Mouse (Mus musculus) Patski (cell line): ENCODE measurements around the gene Rnd1. TPM values are rescaled to one million over a fixed set of nuclear protein-coding genes. Genes with fewer than 3 reads are reported as not detected.

Experiments used
- ATAC-seq: fragments of 100-300 bp; one replicate; pipeline ENCODE4 v1.8.0; 2021
- CTCF ChIA-PET: fragments of 350-600 bp; sonication (Branson Sonifier 250); formaldehyde crosslinking; loops from one replicate; lab custom pipeline; 2022; ENCODE audit warnings: inconsistent platforms; lab: Charles Lee
- POLR2A ChIA-PET: fragments of 350-600 bp; sonication (Branson Sonifier 250); formaldehyde crosslinking; loops from one replicate; lab custom pipeline; 2022; ENCODE audit warnings: antibody characterized with exemption, inconsistent platforms; lab: Charles Lee
- DNase-seq: peaks from one replicate; pipeline ENCODE4 v3.0.0-alpha.2; 2011; ENCODE audit warnings: low read depth, low spot score
- H3K27me3 ChIP-seq: fragments of 371-371 bp; one replicate; pipeline ENCODE4 v1.5.1; 2021
- CTCF ChIP-seq: fragments of 100-300 bp; IDR thresholded peaks from one replicate; pipeline ENCODE4 v1.5.1; 2021
- in situ Hi-C: fragments of 300-500 bp; cut with MboI; formaldehyde crosslinking; loops from 3 replicates; pipeline ENCODE4 v1.11.1; 2018; ENCODE audit warnings: low pct_unique_long_range_greater_than_20kb, mixed read lengths
- polyA plus RNA-seq: library from polyadenylated mRNA; unstranded; gene quantifications from one replicate; pipeline ENCODE4 v1.2.3, GENCODE M21; 2021

Gene Rnd1
- polyA plus RNA-seq, 1 experiment from 2014 or later: 14.8 TPM

- peak; percentile 66 for TF ChIP-seq CTCF
- no peak for DNase-seq
- H3K27me3 ChIP-seq: no peaks in the 10 kb centered on the region
- ChIA-PET POLR2A (interaction anchor here (0.7 kb wide), 1 partner anchor 22 kb away, joined by 5 read pairs; no protein-coding TSS in a partner anchor), CTCF (interaction anchor here (0.6 to 2.7 kb wide), 16 partner anchors 9 to 149 kb away, joined by 3 to 10 read pairs (median 4); partner anchors contain the start of gene Rnd1)
- no peak for ATAC-seq
- in situ Hi-C loops: loop anchor here (5.0 kb wide), 1 partner anchor 123 kb away; the partner anchor contains the start of gene Wnt1
These were observed 13.0 kb downstream of the Rnd1 start for GRCm38 (mm10) chr15:98664042-98664907.

GRCm38 (mm10) chr15:98662567-98663545, 14.4 kb downstream of the Rnd1 start, which contains the start of gene Ddx23:
Gene Ddx23 (minus strand): TSS chr15:98662894.
- peak; percentile 79 for DNase-seq
- no peaks in the 10 kb centered on the region for H3K27me3 ChIP-seq
- CTCF ChIA-PET: interaction anchor here (0.8 to 3.0 kb wide), 7 partner anchors 11 to 137 kb away, joined by 3 to 16 read pairs (median 4); no protein-coding TSS in a partner anchor
- no peak for TF ChIP-seq CTCF
- in situ Hi-C loops: loop anchor here (5.0 kb wide), 1 partner anchor 124 kb away; the partner anchor contains the start of gene Wnt1
- ATAC-seq: peak; percentile 90
- POLR2A ChIA-PET: interaction anchor here (0.5 to 1.0 kb wide), 5 partner anchors 15 to 155 kb away, joined by 3 to 7 read pairs (median 3); no protein-coding TSS in a partner anchor

GRCm38 (mm10) chr15:98662198-98662566, 15.1 kb downstream of the Rnd1 start:
- in situ Hi-C loops: loop anchor here (5.0 kb wide), 1 partner anchor 125 kb away; the partner anchor contains the start of gene Wnt1
- ChIA-PET POLR2A (interaction anchor here (0.5 to 1.0 kb wide), 3 partner anchors 17 to 154 kb away, joined by 3 to 7 read pairs (median 3); no protein-coding TSS in a partner anchor), CTCF (interaction anchor here (3.0 kb wide), 1 partner anchor 37 kb away, joined by 16 read pairs; no protein-coding TSS in a partner anchor)
- H3K27me3 ChIP-seq: no peaks in the 10 kb centered on the region
- DNase-seq (no peak), ATAC-seq (no peak)
- TF ChIP-seq CTCF: peak; percentile 29

GRCm38 (mm10) chr15:98656982-98657751, 20.1 kb downstream of the Rnd1 start:
- no peaks in the 10 kb centered on the region for H3K27me3 ChIP-seq
- DNase-seq (no peak), ATAC-seq (no peak)
- no peak for TF ChIP-seq CTCF
- in situ Hi-C loops: no loop called here
- CTCF ChIA-PET: interaction anchor here (1.6 kb wide), 1 partner anchor 12 kb away, joined by 4 read pairs; no protein-coding TSS in a partner anchor
- POLR2A ChIA-PET: no interaction called here

GRCm38 (mm10) chr15:98652174-98652573, 25.1 kb downstream of the Rnd1 start:
- no peaks in the 10 kb centered on the region for H3K27me3 ChIP-seq
- in situ Hi-C loops: no loop called here
- ChIA-PET CTCF (interaction anchor here (1.3 kb wide), 1 partner anchor 72 kb away, joined by 6 read pairs; no protein-coding TSS in a partner anchor), POLR2A (no interaction called here)
- ATAC-seq (no peak), DNase-seq (no peak)
- no peak for TF ChIP-seq CTCF

GRCm38 (mm10) chr15:98651431-98651830, 25.8 kb downstream of the Rnd1 start:
- in situ Hi-C loops: no loop called here
- POLR2A ChIA-PET: no interaction called here
- CTCF ChIA-PET: no interaction called here

GRCm38 (mm10) chr15:98648071-98648470, 29.2 kb downstream of the Rnd1 start:
- no peaks in the 10 kb centered on the region for H3K27me3 ChIP-seq
- DNase-seq (no peak), ATAC-seq (no peak)
- in situ Hi-C loops: no loop called here
- POLR2A ChIA-PET: interaction anchor here (0.6 kb wide), 1 partner anchor 8 kb away, joined by 3 read pairs; no protein-coding TSS in a partner anchor
- no peak for TF ChIP-seq CTCF
- CTCF ChIA-PET: interaction anchor here (1.3 kb wide), 1 partner anchor 21 kb away, joined by 4 read pairs; no protein-coding TSS in a partner anchor

More at GRCm38 (mm10) chr15:98651431-98651830, 25.8 kb downstream of the Rnd1 start:
- no peak for ATAC-seq
- no peaks in the 10 kb centered on the region for H3K27me3 ChIP-seq
- DNase-seq: no peak
- TF ChIP-seq CTCF: no peak

- ATAC-seq: no peak
- DNase-seq: no peak
- ChIA-PET POLR2A (interaction anchor here (0.6 to 0.9 kb wide), 2 partner anchors 9 to 17 kb away, joined by 3 to 4 read pairs; partner anchors contain the start of gene Cacnb3), CTCF (interaction anchor here (1.3 kb wide), 1 partner anchor 20 kb away, joined by 4 read pairs; no protein-coding TSS in a partner anchor)
- TF ChIP-seq CTCF: no peak
- no peaks in the 10 kb centered on the region for H3K27me3 ChIP-seq
- in situ Hi-C loops: no loop called here
These were observed 30.0 kb downstream of the Rnd1 start for GRCm38 (mm10) chr15:98647308-98647707.

GRCm38 (mm10) chr15:98646737-98647136, 30.5 kb downstream of the Rnd1 start:
- no peak for DNase-seq
- H3K27me3 ChIP-seq: no peaks in the 10 kb centered on the region
- POLR2A ChIA-PET: interaction anchor here (0.9 kb wide), 1 partner anchor 16 kb away, joined by 4 read pairs; the partner anchor contains the start of gene Cacnb3
- ATAC-seq: no peak
- CTCF ChIA-PET: no interaction called here
- in situ Hi-C loops: no loop called here
- TF ChIP-seq CTCF: no peak
